Mouse (Mus musculus) liver, embryonic 15.5 days (tissue): Measurements from ENCODE around the gene Gsdme. TPM values are rescaled to one million over a fixed set of nuclear protein-coding genes. Genes with fewer than 3 reads are reported as not detected.

Experiments
- ATAC-seq: fragments of 200-750 bp; cut with Nextera tagmentation; 2 replicates; pipeline ENCODE4 v1.8.0; 2017; ENCODE audit warnings: moderate number of reproducible peaks, mild to moderate bottlenecking, moderate library complexity; ENCODE audit not compliant: insufficient read depth
- H3K27ac ChIP-seq: fragments of 300-500 bp; sonication (generic); replicated peaks from 2 replicates; pipeline ENCODE4 v1.5.1; 2015; ENCODE audit warnings: mild to moderate bottlenecking, inconsistent platforms
- H3K27me3 ChIP-seq: fragments of 300-500 bp; sonication (generic); 2 replicates; pipeline ENCODE4 v1.6.1; 2015; ENCODE audit warnings: mild to moderate bottlenecking, inconsistent platforms
- H3K36me3 ChIP-seq: fragments of 300-500 bp; sonication (generic); replicated peaks from 2 replicates; pipeline ENCODE4 v1.6.1; 2015; ENCODE audit warnings: moderate library complexity, mild to moderate bottlenecking, inconsistent platforms
- H3K4me1 ChIP-seq: fragments of 300-500 bp; sonication (generic); replicated peaks from 2 replicates; pipeline ENCODE4 v1.6.1; 2015; ENCODE audit warnings: inconsistent platforms
- H3K4me2 ChIP-seq: fragments of 300-500 bp; sonication (generic); 2 replicates; pipeline ENCODE4 v1.6.1; 2015; ENCODE audit warnings: moderate library complexity, mild to moderate bottlenecking, inconsistent platforms
- H3K4me3 ChIP-seq: fragments of 300-500 bp; sonication (generic); replicated peaks from 2 replicates; pipeline ENCODE4 v1.5.1; 2015; ENCODE audit warnings: mild to moderate bottlenecking, inconsistent platforms
- H3K9ac ChIP-seq: fragments of 300-500 bp; sonication (generic); 2 replicates; pipeline ENCODE4 v1.6.1; 2015; ENCODE audit warnings: moderate library complexity, mild to moderate bottlenecking, inconsistent platforms
- H3K9me3 ChIP-seq: fragments of 300-500 bp; sonication (generic); replicated peaks from 2 replicates; pipeline ENCODE4 v1.6.1; 2016; ENCODE audit warnings: inconsistent platforms
- WGBS: fragments of 180-500 bp; shearing (Covaris S2); methylation state at CpG from one replicate; pipeline ENCODE4 v1.1.7; 2015; ENCODE audit warnings: mixed read lengths; ENCODE audit not compliant: insufficient replicate concordance; 5-methylcytosine and 5-hydroxymethylcytosine counted together
- polyA plus RNA-seq: library from polyadenylated mRNA; unstranded; fragments of >200 nt; fragmentation: Nextera tagmentation; extraction: Ambion mirVana; gene quantifications from 2 replicates; pipeline ENCODE4 v1.2.1, GENCODE M21; 2015

Gsdme gene
- polyA plus RNA-seq, 1 experiment from 2014 or later: 12.3 TPM

DNA sequence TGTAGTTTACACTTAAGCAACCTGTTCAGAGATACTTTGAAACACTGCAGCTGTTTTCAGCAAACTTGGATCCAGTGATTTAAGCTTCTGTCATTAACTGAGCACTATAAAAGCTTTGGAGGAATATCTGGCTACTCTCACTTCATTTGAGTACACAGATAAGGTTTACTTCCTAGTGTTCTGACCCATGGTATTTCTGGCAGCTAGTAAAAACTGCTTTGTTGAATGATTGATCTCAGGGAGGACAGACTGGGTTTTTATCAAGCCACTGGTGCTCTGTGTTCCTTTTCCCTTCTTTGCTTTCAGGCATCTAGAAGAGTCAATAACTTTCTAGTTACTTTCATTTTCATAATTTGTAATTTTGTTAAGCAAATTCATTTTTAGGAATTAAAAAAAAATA, 74.3 kb downstream of the Gsdme start:
- no peak overlapping the region for H3K27ac ChIP-seq
- H3K36me3 ChIP-seq: peaks cover under 1% of the 10 kb centered on the region
- no peak for ATAC-seq
- no peaks in the 10 kb centered on the region for H3K27me3 ChIP-seq
- H3K4me1 ChIP-seq: no peaks in the 10 kb centered on the region
- H3K4me2 ChIP-seq: no peak overlapping the region
- no peak overlapping the region for H3K4me3 ChIP-seq
- H3K9me3 ChIP-seq: no peaks in the 10 kb centered on the region
- no peak overlapping the region for H3K9ac ChIP-seq

DNA sequence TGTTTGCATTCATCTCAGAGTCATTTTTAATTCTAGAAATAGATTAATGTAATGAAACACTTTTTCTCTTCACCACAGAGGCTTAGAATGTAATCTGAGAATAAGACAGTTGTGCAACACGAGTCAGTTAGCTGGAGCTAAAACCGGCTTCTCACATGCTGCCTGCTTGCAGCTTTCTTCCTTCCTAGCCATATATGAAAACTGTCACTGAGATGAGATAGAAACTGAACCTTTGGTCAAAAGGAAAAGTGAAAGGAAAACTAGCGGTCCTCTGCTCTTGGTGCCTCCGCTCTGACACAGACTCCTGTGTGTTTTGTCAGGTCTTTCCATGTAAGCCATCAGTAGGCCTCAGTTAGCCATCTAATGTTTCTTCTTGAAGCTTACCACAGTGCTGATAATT, 75.7 kb downstream of the Gsdme start:
- no peak overlapping the region for H3K27ac ChIP-seq
- no peaks in the 10 kb centered on the region for H3K4me1 ChIP-seq
- no peak overlapping the region for H3K9ac ChIP-seq
- WGBS: 68% methylated on average over 4 of the region's 4 CpGs
- H3K36me3 ChIP-seq: peaks cover 7% of the 10 kb centered on the region
- no peaks in the 10 kb centered on the region for H3K27me3 ChIP-seq
- H3K9me3 ChIP-seq: no peaks in the 10 kb centered on the region
- H3K4me2 ChIP-seq: no peak overlapping the region
- no peak for ATAC-seq
- no peak overlapping the region for H3K4me3 ChIP-seq

GRCm38 (mm10) chr6:50180189-50180588, 83.5 kb downstream of the Gsdme start:
- WGBS: 55% methylated on average over 4 of the region's 4 CpGs

GRCm38 (mm10) chr6:50175736-50176135, 87.9 kb downstream of the Gsdme start:
- no peak overlapping the region for H3K27ac ChIP-seq
- no peak for ATAC-seq
- 0 out of 2 replicates have a peak, but pooled peaks cover 4% of the 10 kb centered on the region for H3K36me3 ChIP-seq
- no peak overlapping the region for H3K4me2 ChIP-seq
- H3K9ac ChIP-seq: no peak overlapping the region
- H3K9me3 ChIP-seq: no peaks in the 10 kb centered on the region
- H3K4me3 ChIP-seq: no peak overlapping the region
- no peaks in the 10 kb centered on the region for H3K27me3 ChIP-seq
- H3K4me1 ChIP-seq: no peaks in the 10 kb centered on the region
- 70% methylated on average over 1 of the region's 1 CpGs for WGBS

More at GRCm38 (mm10) chr6:50180189-50180588, 83.5 kb downstream of the Gsdme start:
- no peak for ATAC-seq
- Histone ChIP-seq H3K9ac (no peak overlapping the region), H3K4me3 (no peak overlapping the region), H3K9me3 (no peaks in the 10 kb centered on the region), H3K27ac (no peak overlapping the region), H3K36me3 (peaks cover 15% of the 10 kb centered on the region), H3K4me1 (no peaks in the 10 kb centered on the region), H3K4me2 (no peak overlapping the region), H3K27me3 (no peaks in the 10 kb centered on the region)

DNA sequence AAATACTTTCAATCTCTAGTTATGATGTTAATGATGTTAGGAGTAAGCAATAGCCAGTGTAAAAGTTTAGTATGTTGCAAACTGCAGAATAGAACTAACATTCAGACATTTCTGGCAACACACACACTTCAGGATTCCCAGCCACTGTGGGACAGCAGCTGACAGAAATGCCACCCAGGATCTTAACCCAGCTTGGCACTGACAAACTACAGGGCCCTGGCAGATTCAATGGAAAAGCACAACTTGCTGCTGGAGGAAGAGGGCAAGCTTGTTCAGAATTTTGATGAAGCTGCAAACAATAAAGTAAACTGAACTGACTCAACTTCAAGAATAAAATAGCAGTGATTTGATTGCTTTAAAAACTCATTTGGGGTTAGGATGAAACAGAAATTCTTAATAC, 93.9 kb downstream of the Gsdme start:
- Histone ChIP-seq H3K27me3 (no peaks in the 10 kb centered on the region), H3K4me1 (no peaks in the 10 kb centered on the region), H3K27ac (no peak overlapping the region), H3K9me3 (no peaks in the 10 kb centered on the region), H3K36me3 (peaks cover 7% of the 10 kb centered on the region; the same call in 1 of the 2 replicates), H3K4me2 (no peak overlapping the region), H3K4me3 (no peak overlapping the region), H3K9ac (no peak overlapping the region)
- no peak for ATAC-seq

- Histone ChIP-seq H3K27ac (no peak overlapping the region), H3K9ac (no peak overlapping the region), H3K27me3 (no peaks in the 10 kb centered on the region), H3K36me3 (peaks cover 7% of the 10 kb centered on the region; the same call in 1 of the 2 replicates), H3K4me1 (no peaks in the 10 kb centered on the region), H3K9me3 (no peaks in the 10 kb centered on the region), H3K4me2 (no peak overlapping the region), H3K4me3 (no peak overlapping the region)
- no peak for ATAC-seq
- 79% methylated on average over 4 of the region's 4 CpGs for WGBS
Measured at GRCm38 (mm10) chr6:50168821-50169220, 94.8 kb downstream of the Gsdme start.

DNA sequence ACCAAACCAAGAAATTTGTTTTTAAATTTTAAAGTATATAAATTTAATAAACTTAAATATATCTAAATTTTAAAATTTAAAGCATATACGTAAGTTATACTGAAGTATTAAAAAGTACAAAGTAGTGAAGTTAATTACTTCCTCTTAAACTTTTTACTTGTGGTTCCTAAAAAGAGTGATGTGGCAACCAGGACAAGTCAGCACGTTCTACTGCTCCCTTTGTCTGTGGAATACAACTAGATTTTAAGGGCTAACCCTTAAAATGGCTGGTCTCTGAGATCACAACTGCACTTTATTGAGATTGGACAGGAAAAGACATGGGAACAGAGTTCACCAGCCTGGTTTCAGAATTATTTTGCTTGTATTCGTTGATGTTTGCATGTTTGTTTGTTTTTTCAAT, 100.6 kb downstream of the Gsdme start:
- 50% methylated on average over 3 of the region's 3 CpGs for WGBS
- Histone ChIP-seq H3K27ac (no peak overlapping the region), H3K4me3 (no peak overlapping the region), H3K27me3 (no peaks in the 10 kb centered on the region), H3K9ac (no peak overlapping the region), H3K36me3 (peaks cover 3% of the 10 kb centered on the region; the same call in 1 of the 2 replicates), H3K9me3 (no peaks in the 10 kb centered on the region), H3K4me1 (no peaks in the 10 kb centered on the region), H3K4me2 (no peak overlapping the region)
- ATAC-seq: no peak

DNA sequence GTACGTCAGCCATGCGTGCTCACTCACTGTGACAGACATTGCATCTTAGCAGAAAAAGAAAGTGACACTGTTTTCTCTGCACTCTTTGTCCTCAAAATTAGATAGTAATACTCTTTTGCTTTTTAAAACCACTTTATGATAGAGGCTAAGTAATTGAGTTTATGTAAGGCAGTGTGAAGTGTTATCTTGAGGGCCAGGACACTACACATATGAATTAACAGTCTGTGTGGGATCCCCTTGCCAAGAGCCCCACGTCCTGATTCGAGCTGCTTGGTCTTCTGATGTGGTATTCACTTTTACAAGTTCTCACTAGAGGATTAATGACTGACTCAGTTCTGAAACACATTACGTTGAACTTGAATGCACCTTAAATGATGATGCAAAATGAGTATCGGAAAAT, 103.8 kb downstream of the Gsdme start:
- 79% methylated on average over 6 of the region's 6 CpGs for WGBS
- no peak overlapping the region for H3K27ac ChIP-seq

DNA sequence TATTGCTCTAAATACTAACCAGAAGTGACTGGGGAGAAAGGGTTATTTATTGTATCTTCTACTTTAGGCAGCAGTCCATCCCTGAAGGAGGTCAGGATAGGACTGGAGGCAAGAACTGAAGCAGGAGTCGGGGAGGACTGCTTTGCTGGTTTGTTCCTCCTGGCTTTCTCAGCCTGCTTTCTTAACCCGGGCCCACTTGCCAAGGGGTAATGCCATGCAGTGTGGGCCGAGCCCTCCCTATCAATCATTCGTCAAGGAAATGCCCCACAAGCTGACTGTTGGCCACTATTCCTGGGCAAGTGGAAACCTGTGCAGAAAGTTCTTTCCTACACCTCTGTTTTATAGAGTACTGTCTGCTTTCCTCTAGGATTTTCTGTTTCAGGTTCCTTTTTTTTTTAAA, 114.3 kb downstream of the Gsdme start:
- ATAC-seq: no peak
- Histone ChIP-seq H3K4me2 (no peak overlapping the region), H3K36me3 (no peaks in the 10 kb centered on the region), H3K9ac (no peak overlapping the region), H3K4me3 (no peak overlapping the region), H3K9me3 (no peaks in the 10 kb centered on the region), H3K27me3 (no peaks in the 10 kb centered on the region), H3K4me1 (no peaks in the 10 kb centered on the region), H3K27ac (no peak overlapping the region)
- WGBS: 78% methylated on average over 4 of the region's 4 CpGs

More for the DNA sequence above, 103.8 kb downstream of the Gsdme start:
- Histone ChIP-seq H3K9me3 (no peaks in the 10 kb centered on the region), H3K27me3 (no peaks in the 10 kb centered on the region), H3K9ac (no peak overlapping the region), H3K4me3 (no peak overlapping the region), H3K36me3 (no peaks in the 10 kb centered on the region), H3K4me2 (no peak overlapping the region), H3K4me1 (no peaks in the 10 kb centered on the region)
- ATAC-seq: no peak

DNA sequence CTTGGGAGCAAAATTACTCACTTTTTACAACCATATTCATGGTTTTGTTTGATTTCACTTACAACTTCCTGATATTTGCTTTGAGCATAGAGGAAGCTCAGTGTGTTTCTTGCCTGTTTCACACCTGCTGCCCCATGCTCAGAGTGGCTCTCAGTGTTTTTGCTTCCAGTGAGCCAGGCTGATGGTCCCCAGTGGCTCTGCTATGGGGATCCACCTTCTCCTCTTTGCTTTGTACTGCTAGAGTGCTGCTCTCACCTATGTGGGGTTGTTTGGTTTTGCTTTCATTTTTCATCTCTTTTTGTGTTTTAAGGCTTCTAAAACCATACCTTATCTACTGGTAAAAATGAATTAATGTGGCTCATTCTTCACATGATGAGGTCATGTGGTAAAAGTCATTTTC, 117.5 kb downstream of the Gsdme start:
- H3K4me1 ChIP-seq: no peaks in the 10 kb centered on the region
- no peaks in the 10 kb centered on the region for H3K9me3 ChIP-seq
- H3K4me2 ChIP-seq: no peak overlapping the region
- no peaks in the 10 kb centered on the region for H3K36me3 ChIP-seq
- no peak overlapping the region for H3K27ac ChIP-seq
- no peak for ATAC-seq
- no peaks in the 10 kb centered on the region for H3K27me3 ChIP-seq
- no peak overlapping the region for H3K4me3 ChIP-seq
- H3K9ac ChIP-seq: no peak overlapping the region

DNA sequence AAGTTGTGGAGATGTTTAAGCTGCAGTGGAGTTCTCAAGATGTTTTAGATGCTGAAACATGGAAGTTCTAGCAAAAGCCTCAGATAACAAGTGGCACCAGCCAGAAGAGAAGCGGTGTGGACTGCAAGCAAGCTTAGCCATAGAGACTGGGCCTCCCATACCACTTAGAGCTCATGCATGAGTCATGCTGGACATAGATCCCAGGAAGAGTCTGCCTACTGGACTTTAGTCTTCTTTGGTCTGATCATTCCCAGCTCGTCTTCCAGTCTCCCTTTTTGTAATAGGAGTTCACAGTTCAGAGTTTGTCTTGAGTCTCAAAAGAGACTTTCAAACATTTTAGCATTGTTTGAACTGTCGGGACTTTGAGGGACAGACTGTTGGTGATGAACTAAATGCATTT, 124.1 kb downstream of the Gsdme start:
- Histone ChIP-seq H3K36me3 (no peaks in the 10 kb centered on the region), H3K9me3 (no peaks in the 10 kb centered on the region), H3K27me3 (no peaks in the 10 kb centered on the region), H3K9ac (no peak overlapping the region), H3K4me1 (no peaks in the 10 kb centered on the region; the same call in 1 of the 2 replicates), H3K27ac (no peak overlapping the region), H3K4me2 (no peak overlapping the region), H3K4me3 (no peak overlapping the region)
- no peak for ATAC-seq
- 64% methylated on average over 3 of the region's 3 CpGs for WGBS
